Mouse (Mus musculus) retina, postnatal 1 day (tissue): ENCODE data around the gene Paqr7.

ENCODE experiments used
- DNase-seq: peaks from one replicate; pipeline ENCODE4 v3.0.0-alpha.2; 2012

Paqr7 gene

DNA sequence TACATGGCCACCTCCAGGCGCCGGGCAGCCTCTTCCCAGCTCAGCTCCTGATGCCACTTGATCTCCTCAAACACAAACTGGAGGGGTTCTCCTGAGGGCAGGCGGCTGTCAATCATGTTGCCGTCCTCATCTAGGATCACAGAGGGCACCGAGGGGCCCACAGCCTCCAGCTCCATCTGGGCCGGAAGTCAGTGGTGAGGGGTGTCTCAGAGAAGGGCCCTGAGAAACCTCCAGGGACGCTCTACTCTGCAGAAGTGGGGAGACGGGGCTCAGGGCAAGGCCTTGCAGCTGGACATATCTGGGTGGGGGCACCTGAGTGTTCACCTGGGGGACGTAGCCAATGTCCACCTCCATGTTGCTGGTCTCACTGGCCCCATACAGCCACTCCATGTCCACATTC lies 46.2 kb downstream of the Paqr7 start:
- no peak for DNase-seq

DNA sequence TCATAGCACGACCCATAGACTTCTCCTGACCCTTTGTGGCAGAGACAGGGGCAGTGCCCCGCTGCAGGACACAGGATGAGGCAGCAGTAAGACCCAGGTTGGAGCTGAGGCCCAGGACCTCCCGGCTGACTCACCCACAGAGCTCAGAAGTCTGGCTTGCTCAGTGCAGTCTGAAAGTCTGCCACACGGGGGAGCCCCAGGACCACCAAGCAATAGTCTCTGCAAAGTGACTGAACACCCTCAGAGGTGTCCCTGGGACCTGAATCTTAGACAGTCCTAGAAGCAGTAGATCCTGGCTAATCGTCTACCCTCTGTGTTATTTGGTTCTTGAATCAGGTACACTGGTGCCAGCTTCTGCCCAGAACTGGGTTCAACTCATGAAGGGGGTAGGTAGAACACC lies 46.8 kb downstream of the Paqr7 start:
- peak; percentile 89 for DNase-seq

DNA sequence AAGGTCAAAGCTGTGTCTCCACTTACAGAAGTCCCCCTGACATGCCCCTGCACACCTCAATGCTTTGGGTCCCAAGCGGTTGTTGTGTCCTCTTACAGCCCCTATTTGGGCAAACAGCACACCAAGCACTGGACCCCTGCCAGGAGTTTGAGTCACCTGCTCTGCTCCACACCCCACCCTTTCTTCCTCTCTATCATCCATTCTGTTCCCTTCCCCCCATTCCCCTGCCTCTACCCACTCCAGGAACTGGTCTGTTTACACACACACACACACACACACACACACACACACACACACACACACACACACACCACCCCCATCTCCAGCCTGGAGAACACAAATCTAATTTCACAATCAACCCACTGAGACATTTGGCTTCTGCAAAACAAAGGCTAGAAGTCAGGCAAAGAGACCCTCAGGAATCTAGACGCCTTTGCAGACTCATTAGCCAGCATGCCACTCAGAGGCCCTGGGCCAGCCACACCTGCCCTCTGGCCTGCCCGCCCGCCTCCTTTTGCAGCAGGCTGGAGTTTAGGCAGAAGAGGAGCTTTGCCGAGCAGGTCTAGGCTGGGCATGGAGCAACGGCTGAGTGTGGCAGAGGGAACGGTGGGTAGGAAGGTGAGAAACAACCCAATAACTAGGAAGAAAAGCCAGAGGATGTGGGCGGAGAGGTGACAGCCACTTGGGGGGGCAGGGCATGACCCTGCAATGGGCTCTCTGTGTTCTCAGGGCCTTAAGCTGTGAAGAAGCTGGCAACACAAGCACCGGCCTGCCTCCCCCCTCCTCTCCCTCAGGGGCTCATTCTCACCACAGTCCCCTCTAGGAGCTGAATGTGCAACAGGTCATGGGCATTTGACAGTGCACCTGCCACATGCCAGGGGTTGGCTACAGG lies 50.6 kb downstream of the Paqr7 start:
- no peak for DNase-seq

DNA sequence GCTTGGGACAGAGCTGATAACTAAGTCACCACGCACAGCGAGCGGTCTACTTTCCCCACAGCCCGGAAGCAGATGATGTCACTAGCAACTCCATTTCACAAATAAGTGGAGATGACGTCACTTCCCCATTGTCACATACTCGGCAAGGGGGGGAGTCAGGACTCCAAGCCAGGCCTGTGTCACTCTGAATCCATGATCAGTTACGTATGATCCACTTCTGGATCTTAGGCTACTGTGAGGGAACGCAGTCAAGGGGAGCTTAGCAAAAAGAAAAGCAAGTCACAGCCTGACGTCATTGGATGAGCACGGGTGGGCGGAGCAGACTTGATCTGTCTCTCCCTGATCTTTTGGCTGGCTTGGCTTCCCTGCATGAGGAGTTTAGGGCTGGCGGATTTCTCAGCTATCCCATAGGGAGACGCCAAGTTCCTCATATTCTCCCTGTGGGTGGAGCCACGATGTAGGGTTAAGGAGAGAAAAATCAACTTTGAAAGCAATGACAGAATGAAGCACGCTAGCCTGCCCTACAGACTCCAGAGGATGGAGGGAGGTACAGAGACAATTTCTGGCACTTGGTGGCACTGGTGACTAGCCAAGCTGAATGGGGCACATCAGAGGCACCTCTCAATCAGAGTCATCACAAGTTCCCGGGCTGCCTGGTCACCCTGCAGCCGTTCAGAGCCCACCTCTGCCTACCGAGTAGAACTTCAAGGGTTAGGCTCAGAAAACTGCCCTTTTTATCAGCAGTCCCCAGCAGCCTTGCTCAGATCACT lies 51.9 kb downstream of the Paqr7 start:
- DNase-seq = no peak

DNA sequence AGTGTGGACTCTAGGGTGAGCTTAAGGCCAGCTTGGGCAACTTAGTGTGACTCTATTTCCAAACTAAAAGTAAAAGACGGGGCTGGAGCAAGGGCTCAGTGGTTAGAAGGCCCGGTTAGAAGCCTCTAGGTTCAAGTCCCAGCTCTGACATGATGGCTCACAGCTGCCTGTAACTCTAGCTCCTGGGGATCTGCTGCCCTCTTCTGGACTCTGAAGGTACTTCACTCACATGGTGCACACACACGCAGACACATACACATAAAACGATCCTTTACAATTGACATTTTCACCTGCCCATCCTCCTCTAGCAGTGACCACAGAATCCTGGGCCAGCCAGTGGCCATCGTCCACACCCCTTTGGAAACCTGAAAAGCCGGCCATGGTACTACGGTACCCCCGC lies 53.4 kb downstream of the Paqr7 start:
- DNase-seq = no peak

DNA sequence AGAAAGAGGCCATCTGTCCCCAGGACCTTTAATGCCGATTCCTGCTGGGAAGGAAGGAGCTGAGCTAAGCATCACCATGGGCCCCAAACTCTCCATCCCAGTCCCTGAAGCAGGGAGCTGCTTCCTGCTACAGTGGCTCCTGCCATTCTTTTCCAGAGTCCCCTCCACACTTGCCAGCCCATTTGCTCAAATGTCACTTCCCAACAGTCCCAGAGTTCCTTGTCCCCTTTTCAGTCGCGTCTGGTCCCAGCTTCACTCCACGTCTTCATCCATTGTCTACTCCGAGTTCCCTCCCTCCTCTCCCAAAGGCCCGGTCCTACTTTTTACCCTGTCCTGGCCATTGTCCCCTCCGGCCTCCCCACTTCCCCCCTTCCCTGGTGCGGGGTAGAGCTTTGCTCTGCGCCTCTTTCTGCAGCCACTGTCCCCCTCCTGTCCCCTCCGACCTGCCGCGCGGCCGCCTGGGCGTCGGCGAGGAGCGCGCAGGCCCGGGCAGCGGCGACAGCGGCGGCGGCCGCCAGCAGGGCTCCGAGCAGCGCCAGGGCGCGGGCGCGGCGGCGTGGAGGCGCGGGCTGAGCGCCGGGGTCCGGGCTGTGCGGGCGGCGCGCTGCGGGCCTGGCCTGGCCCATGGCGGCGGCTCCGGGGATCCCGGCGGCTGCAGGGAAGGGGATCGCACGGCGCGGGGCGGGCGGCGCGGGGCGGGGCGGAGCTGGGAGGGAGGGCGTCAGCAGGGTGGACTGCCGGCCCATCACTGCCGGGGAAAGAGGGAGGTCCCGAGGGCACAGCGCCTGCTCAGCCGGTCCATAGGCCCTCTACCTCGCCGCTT lies 55.2 kb downstream of the Paqr7 start, which contains the start of gene Selenon:
Gene Selenon (minus strand): TSS at position 673 of the 823 bp plus-strand sequence.
- peak; percentile 72 for DNase-seq

DNA sequence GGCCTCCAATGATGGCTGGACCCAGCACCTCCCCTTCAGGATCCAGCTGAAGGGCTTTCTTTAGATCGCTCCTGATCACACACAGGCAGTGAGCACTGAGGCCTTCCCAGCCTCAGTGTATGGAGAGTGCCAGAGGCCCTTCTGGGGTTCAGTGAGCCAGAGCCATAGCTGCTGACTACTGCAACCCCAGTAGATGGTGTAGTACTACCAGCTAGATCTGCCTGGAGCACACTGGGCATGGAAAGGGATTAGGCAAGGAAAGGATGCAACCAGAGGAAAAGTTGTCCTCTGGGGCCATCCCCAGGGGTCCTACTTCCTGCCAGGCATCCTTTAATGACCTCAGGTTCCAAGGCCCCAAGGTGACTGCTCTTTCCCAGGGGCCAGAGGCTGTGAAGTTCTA lies 57.1 kb downstream of the Paqr7 start:
- DNase-seq = no peak

DNA sequence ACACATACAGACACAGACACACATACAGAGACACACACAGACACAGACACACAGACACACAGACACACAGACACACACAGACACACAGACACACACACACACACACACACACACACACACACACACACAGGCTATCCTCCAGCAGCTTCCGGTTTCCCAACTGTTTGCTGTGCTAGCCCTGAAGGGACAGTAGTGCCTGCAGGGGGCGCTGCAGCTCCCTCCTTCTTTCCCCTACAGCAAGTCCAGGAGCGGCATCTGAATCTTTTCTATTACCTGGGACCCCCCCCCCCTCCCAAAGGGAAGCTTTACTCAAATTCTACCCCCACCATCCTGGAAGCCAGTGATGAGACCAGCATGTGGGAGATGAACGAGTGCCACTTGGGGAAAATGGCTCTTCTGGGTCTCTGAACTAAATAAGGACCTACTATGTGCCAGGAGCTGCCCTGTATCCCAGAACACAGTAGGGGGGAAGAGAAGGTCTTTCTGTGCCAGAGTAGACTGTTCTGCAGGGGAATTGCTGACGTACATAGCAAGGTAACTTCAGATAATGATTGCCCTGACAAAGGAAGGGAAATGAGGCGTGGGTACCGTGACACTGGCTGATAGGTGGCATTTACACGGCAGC lies 59.6 kb downstream of the Paqr7 start:
- DNase-seq = peak; percentile 68

DNA sequence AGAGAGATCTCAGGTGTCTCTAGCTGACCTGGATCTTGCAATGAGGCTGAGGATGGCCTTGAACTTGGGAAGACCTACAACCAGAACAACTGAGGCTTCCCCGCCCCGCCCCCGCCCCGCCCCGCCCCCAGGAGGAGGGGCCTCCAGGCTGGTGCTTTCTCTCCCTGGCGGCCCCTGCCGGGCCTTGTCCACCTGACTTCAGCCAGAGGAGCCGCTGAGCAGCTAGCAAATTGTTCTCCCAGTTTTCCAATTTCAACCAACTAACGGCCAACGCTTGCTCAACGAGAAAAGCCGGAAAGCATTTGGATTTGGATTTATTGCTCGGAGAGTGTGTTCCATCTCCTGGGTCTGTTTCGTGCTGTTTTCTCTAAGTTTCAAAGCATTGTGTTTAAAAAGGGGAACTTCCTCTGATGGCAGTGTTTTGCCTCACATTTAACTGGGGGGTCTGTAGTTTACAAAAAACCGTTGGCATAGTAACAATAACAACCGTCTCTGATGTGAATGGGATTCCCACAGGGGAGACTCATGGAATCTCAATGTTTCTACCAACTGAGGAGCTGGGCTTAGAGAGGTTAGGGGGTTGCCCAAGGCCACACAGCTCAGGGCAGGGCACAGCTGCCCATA lies 61.2 kb downstream of the Paqr7 start:
- DNase-seq = no peak

DNA sequence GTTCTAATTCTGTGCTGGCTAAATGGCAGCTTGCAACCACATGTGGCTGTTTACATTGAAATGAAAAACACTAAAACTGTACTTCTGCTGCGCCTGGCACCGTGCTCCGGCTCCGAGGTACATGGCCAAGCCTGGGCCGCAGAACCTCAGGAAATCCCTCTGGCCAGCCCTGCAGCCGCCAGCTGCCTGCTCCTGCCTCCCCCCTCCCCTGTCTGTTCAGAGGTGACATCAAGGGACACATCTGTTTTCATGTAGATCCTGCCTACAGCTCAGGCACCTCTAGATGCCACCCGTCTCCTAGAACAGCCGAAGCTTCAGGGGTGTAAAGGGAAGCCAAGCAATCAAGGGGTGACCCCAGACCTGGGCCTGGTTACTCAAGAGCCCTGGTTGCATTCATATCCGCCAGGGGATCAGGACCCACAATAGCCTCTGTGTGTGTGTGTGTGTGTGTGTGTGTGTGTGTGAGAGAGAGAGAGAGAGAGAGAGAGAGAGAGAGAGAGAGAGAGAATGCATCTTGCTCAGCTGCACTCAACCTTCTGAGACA lies 62.1 kb downstream of the Paqr7 start:
- DNase-seq = no peak

DNA sequence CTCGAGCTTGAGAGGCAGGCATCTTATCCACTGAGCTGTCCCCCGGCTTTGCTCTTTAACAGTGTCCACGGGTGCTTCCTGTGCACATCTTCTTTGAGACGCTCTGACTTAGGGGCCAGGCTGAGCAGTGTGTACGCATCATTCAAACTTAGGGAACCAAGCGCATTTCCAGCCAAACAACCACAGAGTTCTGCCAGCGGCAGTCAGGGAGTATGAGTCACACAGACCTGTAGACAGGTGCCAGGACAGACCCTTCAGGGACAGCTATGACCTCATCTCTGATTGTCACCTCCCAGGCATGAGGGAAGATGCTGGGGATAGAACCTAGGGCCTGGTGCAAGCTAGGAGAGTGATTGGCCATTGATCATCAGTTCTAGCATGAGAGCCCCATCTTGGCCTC lies 62.7 kb downstream of the Paqr7 start:
- DNase-seq = no peak
